Mouse (Mus musculus): Measurements from ENCODE around the gene Cabin1. TPM values are rescaled to one million over a fixed set of nuclear protein-coding genes. Genes with fewer than 3 reads are reported as not detected.

Cabin1 gene
- polyA plus RNA-seq, 1 experiment from 2014 or later = 36.6 TPM

DNA sequence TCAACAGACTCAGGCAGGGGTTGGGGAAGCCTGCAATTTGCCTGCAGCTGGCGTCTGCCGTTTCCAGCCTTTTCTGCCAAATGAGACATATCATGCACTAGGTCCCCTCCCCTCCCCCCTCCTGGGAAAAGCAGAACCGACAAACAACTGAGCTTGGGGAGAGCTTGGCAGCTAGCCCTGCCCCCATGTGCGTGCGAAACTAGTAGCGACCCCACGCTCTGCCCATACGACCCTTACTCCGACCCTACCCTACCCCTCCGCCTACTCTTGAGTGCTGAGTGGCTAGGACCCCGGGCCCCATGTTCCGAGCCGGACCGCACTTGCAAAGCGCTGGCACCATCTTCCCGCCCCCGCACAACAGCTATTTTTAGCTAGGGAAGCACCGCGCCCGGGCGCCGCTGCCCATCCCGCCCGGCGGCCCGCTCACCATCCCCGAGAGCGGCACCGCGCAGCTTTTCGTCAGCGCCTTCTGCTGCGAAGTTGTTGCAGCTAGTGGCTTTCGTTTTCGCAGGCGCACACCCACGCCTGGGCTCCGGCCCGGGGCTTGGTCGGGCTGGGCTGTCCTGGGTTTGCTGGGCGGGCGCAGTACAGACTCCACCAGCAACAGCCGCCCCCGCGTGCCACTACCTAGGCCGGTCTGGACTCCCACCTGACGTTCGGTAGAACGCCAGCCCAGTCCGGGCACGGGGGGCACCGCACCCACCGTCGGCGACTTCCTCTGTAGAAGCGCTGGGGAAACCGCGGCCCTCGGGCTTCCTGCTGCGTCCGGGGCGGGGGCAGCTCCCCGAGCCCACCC is 96.8 kb downstream of the Cabin1 start:
- Histone ChIP-seq H3K27me3 (ENCODE audit: poor library complexity, severe bottlenecking) (peaks cover 46% of the 10 kb centered on the region), H3K36me3 (replicated peaks) (peaks cover 59% of the 10 kb centered on the region), H3K9me3 (no peaks in the 10 kb centered on the region), H3K4me3 (peak overlapping the region; percentile 72), H3K27ac (peak overlapping the region; percentile 77), H3K4me1 (peaks cover 28% of the 10 kb centered on the region)
- DNase-seq (ENCODE audit: extremely low spot score, low spot score) = peak; percentile 46
- under 1% methylated on average over 63 of the region's 63 CpGs for WGBS

DNA sequence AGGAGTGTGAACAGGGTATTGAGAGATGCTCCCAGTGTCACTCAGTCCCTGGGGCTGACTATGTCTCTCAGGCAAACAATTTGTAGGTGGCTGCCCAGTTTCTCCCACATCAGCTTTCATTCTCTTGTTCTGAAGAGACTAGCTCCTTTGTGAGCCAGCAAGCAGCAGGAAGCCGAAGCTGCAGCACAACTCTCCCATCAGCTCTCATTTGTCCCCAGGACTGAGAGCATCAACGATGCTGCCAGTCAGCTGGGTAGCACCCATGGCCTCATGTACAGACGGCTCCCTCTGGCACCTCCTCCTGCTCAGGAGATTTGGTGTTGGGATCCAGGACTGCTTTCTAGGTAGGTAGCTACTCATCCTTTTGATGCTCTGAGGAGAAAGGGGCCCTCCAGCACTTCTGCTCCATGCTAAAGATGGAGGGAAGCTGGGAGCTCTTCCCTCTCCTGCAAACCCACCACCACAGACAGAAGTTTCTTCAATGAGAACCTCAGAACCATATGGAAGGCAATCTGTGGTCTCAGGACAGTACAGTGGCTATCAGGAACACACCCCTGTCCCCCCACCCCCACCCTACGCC is 97.6 kb downstream of the Cabin1 start:
- H3K4me3 ChIP-seq = peak overlapping the region; percentile 72
- H3K27me3 ChIP-seq (ENCODE audit: poor library complexity, severe bottlenecking) = peaks cover 46% of the 10 kb centered on the region
- no peak for DNase-seq (ENCODE audit: extremely low spot score, low spot score)
- H3K4me1 ChIP-seq = peaks cover 28% of the 10 kb centered on the region
- H3K9me3 ChIP-seq = no peaks in the 10 kb centered on the region
- H3K27ac ChIP-seq = peak overlapping the region; percentile 77; the same call in 1 of the 2 replicates
- 36% methylated on average over 4 of the region's 4 CpGs for WGBS
- H3K36me3 ChIP-seq (replicated peaks) = peaks cover 60% of the 10 kb centered on the region

- H3K4me1 ChIP-seq = peaks cover 28% of the 10 kb centered on the region
- no peak for DNase-seq (ENCODE audit: extremely low spot score, low spot score)
- peaks cover 60% of the 10 kb centered on the region for H3K36me3 ChIP-seq (replicated peaks)
- no peak overlapping the region for H3K4me3 ChIP-seq
- 91% methylated on average over 6 of the region's 6 CpGs for WGBS
- H3K27ac ChIP-seq = no peak overlapping the region
- H3K9me3 ChIP-seq = no peaks in the 10 kb centered on the region
- H3K27me3 ChIP-seq (ENCODE audit: poor library complexity, severe bottlenecking) = peaks cover 39% of the 10 kb centered on the region
These were observed 99.4 kb downstream of the Cabin1 start for GRCm38 (mm10) chr10:75664673-75665270.

DNA sequence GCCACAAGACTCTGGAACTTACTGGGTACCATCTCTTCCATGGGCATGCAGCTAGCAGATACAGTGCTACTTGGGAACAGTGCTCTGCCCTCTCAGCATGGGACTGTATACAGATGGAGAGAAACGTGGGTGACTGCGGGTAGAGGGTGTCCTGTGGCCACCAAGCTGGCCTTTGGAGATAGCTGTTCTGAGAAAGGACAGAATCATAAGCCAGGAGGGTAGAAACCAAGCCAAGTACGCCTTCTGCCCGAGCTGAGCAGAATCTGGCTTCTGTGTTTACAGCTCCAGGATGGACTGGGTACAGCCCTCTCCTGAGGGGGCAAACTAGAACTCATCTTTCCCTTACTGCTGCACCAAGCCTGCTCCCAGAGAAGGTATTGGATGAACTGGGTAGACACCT is 101.6 kb downstream of the Cabin1 start:
- 89% methylated on average over 4 of the region's 4 CpGs for WGBS
- no peak for DNase-seq (ENCODE audit: extremely low spot score, low spot score)
- H3K36me3 ChIP-seq (replicated peaks) = peaks cover 75% of the 10 kb centered on the region

DNA sequence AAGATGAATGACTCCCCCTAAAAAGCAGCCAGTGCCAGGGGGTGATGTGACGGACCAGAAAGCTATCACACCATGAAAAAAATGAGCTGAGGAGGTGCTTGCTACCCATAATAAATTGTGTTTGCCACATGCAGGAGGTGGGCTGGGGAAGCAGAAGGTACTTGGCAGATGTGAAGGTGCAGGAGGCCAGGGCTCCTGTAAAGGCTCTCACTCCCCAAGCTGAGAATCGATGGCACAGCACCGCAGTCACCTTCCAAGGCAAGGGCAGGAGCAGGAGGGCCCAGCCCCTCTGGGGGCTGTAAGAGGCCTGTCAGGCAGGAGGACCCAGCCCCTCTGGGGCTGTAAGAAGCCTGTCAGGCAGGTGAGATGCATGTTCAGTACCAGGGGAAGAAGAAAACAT is 102.3 kb downstream of the Cabin1 start:
- no peak overlapping the region for H3K4me3 ChIP-seq
- H3K27me3 ChIP-seq (ENCODE audit: poor library complexity, severe bottlenecking) = peaks cover 10% of the 10 kb centered on the region
- no peak for DNase-seq (ENCODE audit: extremely low spot score, low spot score)
- no peak overlapping the region for H3K27ac ChIP-seq
- WGBS = 91% methylated on average over 3 of the region's 3 CpGs
- H3K9me3 ChIP-seq = no peaks in the 10 kb centered on the region
- peaks cover 82% of the 10 kb centered on the region for H3K36me3 ChIP-seq (replicated peaks)
- peaks cover 11% of the 10 kb centered on the region for H3K4me1 ChIP-seq

More for the DNA sequence above, 101.6 kb downstream of the Cabin1 start:
- H3K4me3 ChIP-seq = no peak overlapping the region
- H3K27ac ChIP-seq = no peak overlapping the region
- H3K4me1 ChIP-seq = peaks cover 18% of the 10 kb centered on the region
- H3K27me3 ChIP-seq (ENCODE audit: poor library complexity, severe bottlenecking) = peaks cover 17% of the 10 kb centered on the region
- H3K9me3 ChIP-seq = no peaks in the 10 kb centered on the region

DNA sequence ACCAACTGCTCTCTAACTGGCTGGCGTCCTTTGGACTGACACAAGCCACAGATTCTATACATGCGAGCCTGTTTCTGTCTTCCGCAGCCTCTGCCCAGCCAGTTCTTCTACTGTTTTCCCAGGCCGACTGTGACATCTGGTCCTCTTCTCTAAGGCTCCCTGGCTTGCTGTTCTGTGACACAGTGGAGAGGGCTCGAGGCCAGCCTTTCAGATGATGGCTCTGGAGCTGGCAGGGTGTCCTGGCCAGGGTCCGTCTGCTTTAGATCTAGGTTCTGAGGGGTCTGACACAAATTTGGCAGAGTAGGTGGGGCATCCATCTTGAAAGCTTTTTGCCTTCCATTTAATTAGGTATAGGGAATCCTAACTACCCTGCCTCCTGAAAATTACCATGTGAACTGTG is 102.8 kb downstream of the Cabin1 start:
- H3K27me3 ChIP-seq (ENCODE audit: poor library complexity, severe bottlenecking) = peaks cover 6% of the 10 kb centered on the region
- H3K36me3 ChIP-seq (replicated peaks) = peaks cover 87% of the 10 kb centered on the region
- peaks cover 6% of the 10 kb centered on the region for H3K4me1 ChIP-seq
- 90% methylated on average over 6 of the region's 6 CpGs for WGBS
- H3K9me3 ChIP-seq = no peaks in the 10 kb centered on the region
- no peak overlapping the region for H3K4me3 ChIP-seq
- DNase-seq (ENCODE audit: extremely low spot score, low spot score) = no peak
- no peak overlapping the region for H3K27ac ChIP-seq

DNA sequence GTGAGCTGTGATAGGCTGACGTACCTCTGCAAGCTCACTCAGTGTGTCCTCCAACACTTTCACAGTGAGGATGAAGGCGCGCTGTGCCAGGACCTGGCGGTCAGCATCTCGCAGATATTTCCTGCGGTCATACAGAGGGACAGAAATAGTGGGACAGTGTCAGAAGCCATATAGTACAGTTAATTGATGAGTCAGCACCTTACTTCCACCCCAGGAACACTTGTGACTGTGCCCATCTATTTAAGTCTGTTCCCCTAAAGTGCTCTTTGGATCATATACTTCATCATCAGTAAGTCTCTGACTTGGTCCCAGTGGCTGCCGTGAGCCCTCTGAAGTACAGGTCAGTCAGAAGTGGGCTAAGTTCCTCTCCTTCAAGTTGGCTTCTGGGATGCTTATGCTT is 106.4 kb downstream of the Cabin1 start:
- Histone ChIP-seq H3K36me3 (replicated peaks) (peaks cover 99% of the 10 kb centered on the region), H3K27ac (no peak overlapping the region), H3K27me3 (ENCODE audit: poor library complexity, severe bottlenecking) (no peaks in the 10 kb centered on the region), H3K4me3 (no peak overlapping the region), H3K9me3 (no peaks in the 10 kb centered on the region), H3K4me1 (no peaks in the 10 kb centered on the region)
- WGBS = 97% methylated on average over 7 of the region's 7 CpGs
- DNase-seq (ENCODE audit: extremely low spot score, low spot score) = no peak

DNA sequence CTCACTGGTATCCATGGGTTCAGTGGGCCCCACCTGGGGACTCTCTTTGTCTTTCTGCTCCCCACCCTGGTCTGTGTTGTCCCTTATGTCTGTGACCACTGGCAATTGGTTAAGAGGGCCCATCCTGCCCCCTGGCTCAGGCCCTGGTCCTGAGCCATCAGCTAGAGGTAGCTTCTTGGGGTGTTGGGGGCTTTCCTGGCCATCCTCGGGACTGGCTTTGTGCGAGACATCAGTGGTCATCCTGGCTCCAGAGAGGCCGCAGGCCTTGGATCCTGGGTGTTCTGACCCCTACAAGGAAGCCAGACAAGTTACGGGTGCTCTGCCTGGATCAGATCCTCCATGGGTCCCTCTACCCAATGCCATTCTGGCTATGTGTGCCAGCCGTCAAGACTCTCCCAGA is 107.0 kb downstream of the Cabin1 start:
- H3K27me3 ChIP-seq (ENCODE audit: poor library complexity, severe bottlenecking) = no peaks in the 10 kb centered on the region
- H3K4me3 ChIP-seq = no peak overlapping the region
- no peak for DNase-seq (ENCODE audit: extremely low spot score, low spot score)
- H3K27ac ChIP-seq = no peak overlapping the region
- peaks cover 99% of the 10 kb centered on the region for H3K36me3 ChIP-seq (replicated peaks)
- 91% methylated on average over 5 of the region's 5 CpGs for WGBS
- no peaks in the 10 kb centered on the region for H3K4me1 ChIP-seq
- no peaks in the 10 kb centered on the region for H3K9me3 ChIP-seq

DNA sequence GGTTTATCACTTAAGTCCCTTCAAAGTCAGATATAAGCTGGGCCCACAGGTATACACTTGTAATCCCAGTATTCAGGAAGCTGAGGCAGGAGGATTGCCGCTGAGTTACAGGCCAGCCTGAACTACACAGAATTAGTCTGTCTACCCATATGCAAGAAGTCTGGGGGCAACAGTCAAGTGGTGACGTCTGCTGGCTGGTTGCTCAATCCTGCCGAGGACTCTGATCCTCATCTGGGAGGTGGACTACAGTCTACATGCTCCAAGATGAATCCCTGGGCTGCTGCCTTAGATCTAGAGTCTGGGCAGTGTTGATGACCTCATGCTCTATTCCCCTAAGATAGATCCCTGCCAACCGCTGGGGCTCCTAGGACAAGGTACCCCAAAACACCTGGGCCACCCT is 110.1 kb downstream of the Cabin1 start:
- Histone ChIP-seq H3K27ac (no peak overlapping the region), H3K9me3 (no peaks in the 10 kb centered on the region), H3K4me3 (no peak overlapping the region), H3K27me3 (ENCODE audit: poor library complexity, severe bottlenecking) (no peaks in the 10 kb centered on the region), H3K4me1 (no peaks in the 10 kb centered on the region), H3K36me3 (replicated peaks) (peaks cover 100% of the 10 kb centered on the region)
- WGBS = 88% methylated on average over 4 of the region's 4 CpGs
- DNase-seq (ENCODE audit: extremely low spot score, low spot score) = no peak

GRCm38 (mm10) chr10:75651381-75652068 is 112.6 kb downstream of the Cabin1 start:
- H3K27ac ChIP-seq = no peak overlapping the region
- WGBS = 96% methylated on average over 16 of the region's 16 CpGs
- DNase-seq (ENCODE audit: extremely low spot score, low spot score) = no peak
- H3K36me3 ChIP-seq (replicated peaks) = peaks cover 100% of the 10 kb centered on the region
- H3K9me3 ChIP-seq = no peaks in the 10 kb centered on the region
- H3K27me3 ChIP-seq (ENCODE audit: poor library complexity, severe bottlenecking) = no peaks in the 10 kb centered on the region
- H3K4me1 ChIP-seq = no peaks in the 10 kb centered on the region
- H3K4me3 ChIP-seq = no peak overlapping the region

GRCm38 (mm10) chr10:75650306-75650902 is 113.7 kb downstream of the Cabin1 start:
- peaks cover 100% of the 10 kb centered on the region for H3K36me3 ChIP-seq (replicated peaks)

DNA sequence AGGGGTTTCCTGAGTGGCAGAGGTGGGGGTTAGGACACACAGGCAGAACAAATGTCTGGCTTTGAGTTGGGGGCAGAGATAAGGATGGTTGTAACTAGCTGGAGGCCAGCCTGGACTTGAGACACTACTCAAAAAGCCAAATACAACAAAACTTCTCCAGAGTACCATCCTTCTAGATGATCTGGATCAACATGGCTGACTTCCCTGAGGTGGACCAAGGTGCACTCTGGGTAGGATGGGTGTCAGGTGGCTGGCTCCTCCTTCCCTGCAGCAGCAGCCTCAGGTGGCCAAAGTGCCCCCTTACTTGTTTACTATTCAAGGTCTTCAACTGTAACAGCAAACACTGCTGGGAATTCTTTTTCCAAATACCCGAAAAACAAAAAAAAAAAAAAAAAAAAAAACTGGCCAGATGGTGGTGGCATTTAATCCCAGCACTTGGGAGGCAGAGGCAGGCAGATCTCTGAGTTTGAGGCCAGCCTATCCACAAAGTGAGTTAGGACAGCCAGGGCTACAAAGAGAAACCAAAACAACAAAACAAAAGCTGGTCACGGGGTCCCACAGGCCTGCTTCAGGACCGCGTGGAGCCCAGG is 114.6 kb downstream of the Cabin1 start:
- no peaks in the 10 kb centered on the region for H3K9me3 ChIP-seq
- DNase-seq (ENCODE audit: extremely low spot score, low spot score) = no peak
- H3K27me3 ChIP-seq (ENCODE audit: poor library complexity, severe bottlenecking) = no peaks in the 10 kb centered on the region
- peaks cover 3% of the 10 kb centered on the region; the same call in 1 of the 2 replicates for H3K4me1 ChIP-seq
- no peak overlapping the region for H3K4me3 ChIP-seq
- H3K27ac ChIP-seq = no peak overlapping the region
- 91% methylated on average over 4 of the region's 4 CpGs for whole genome bisulfite sequencing
- peaks cover 94% of the 10 kb centered on the region for H3K36me3 ChIP-seq (replicated peaks)

More at GRCm38 (mm10) chr10:75650306-75650902, 113.7 kb downstream of the Cabin1 start:
- H3K4me1 ChIP-seq = no peaks in the 10 kb centered on the region
- H3K27me3 ChIP-seq (ENCODE audit: poor library complexity, severe bottlenecking) = no peaks in the 10 kb centered on the region
- WGBS = 89% methylated on average over 6 of the region's 6 CpGs
- no peak for DNase-seq (ENCODE audit: extremely low spot score, low spot score)
- no peak overlapping the region for H3K27ac ChIP-seq
- no peaks in the 10 kb centered on the region for H3K9me3 ChIP-seq
- H3K4me3 ChIP-seq = no peak overlapping the region
